Mouse (Mus musculus): ENCODE measurements around the gene Syne1.

GRCm38 (mm10) chr10:5012004-5012403, 539.3 kb downstream of the Syne1 start:
- TF ChIP-seq CTCF (IDR thresholded peaks at IDR 0.05; ENCODE audit: low read depth), result no peak
- TF ChIP-seq EP300 (IDR thresholded peaks at IDR 0.05; ENCODE audit: low read depth), result no peak

Measured in liver, postnatal 0 days (tissue).